In genomic region chr6:4754886-4755285, GRCm38 (mm10) we compare ENCODE assay signal across 13 mouse cellular contexts. TPM values are rescaled to one million over a fixed set of nuclear protein-coding genes. Genes with fewer than 3 reads are reported as not detected.
DNase-seq lines count a peak whose midpoint lies in the region.
"Had no signal": no experiment of that assay in that cellular context is flagged by ENCODE, and none has a peak within 500 bp of the region (broad histone marks: within the 10 kb centered on the region; RNA-seq: fewer than 3 reads in every experiment).

No protein-coding gene starts in this region.

- peak; percentile 87 for DNase-seq in heart, adult 11 months
- no peak for DNase-seq in heart, adult 9 months (ENCODE audit: low spot score in 2 of 2)
- DNase-seq in ZHBTc4 (ENCODE audit: low read depth, low spot score), result peak; percentile 39
- peak; percentile 71 for DNase-seq in yolk sac, embryonic 10.5 days (ENCODE audit: low spot score)
- no peak for DNase-seq in layer of hippocampus, postnatal 14 days (ENCODE audit: low spot score in 2 of 2)
- DNase-seq: adrenal gland, adult 8-10 months; cerebellum, adult 11-12 months; cerebellum, adult 2 months; cerebellum, adult 9-10 months; cerebellum, postnatal 10 days; cerebellum, postnatal 25 days; forebrain, postnatal 0 days had no signal

RNA-seq across cellular contexts. Expression of gene Peg10, which starts 7.8 kb away (rescaled TPM):
- 1 to 10 TPM; 7.0 to 7.9 TPM for total RNA-seq in layer of hippocampus, postnatal 14 days (2021)
- total RNA-seq: MEL had no signal

RNA-seq across cellular contexts. Expression of gene Sgce, which starts 7.9 kb away (rescaled TPM):
- 10 to 100 TPM; 28.7 to 31.3 TPM for total RNA-seq in layer of hippocampus, postnatal 14 days (2021)
- total RNA-seq: MEL had no signal

Comparison
In these comparisons a context has a peak if more than half of its experiments do, and no peak if none do; other contexts are left out.
1. DNase-seq: peak in heart, adult 11 months (single experiment), ZHBTc4 (single experiment) and yolk sac, embryonic 10.5 days (single experiment); none in heart, adult 9 months (0 of 2) and layer of hippocampus, postnatal 14 days (0 of 2).